Mouse (Mus musculus): ENCODE data around the gene Fgr. TPM values are rescaled to one million over a fixed set of nuclear protein-coding genes. Genes with fewer than 3 reads are reported as not detected.

Fgr gene
- polyA plus RNA-seq, 1 experiment from 2014 or later: 0.85 TPM

DNA sequence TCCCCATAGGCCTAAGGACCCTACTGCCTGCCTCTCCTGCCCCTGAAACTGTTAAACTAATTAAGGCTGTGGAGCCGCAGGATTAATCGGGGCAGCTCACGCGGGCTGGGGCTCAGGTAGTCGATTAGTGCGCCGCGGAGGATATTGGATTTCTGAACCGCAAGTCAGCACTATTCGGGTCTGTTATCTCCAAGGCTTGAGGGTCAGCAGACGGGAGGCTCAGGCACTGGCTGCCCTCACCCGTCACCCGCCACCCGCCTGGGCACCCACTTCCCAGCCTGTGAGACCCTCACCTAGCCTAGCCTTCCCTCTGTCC, 77.6 kb downstream of the Fgr start:
- no peaks in the 10 kb centered on the region for H3K27me3 ChIP-seq (replicated peaks; ENCODE audit: control insufficient read depth, insufficient read depth, low read length)
- H3K27ac ChIP-seq (replicated peaks; ENCODE audit: low read depth, low read length): peak overlapping the region; percentile 88
- ATAC-seq (ENCODE audit: low read depth): no peak
- peaks cover 92% of the 10 kb centered on the region for H3K4me1 ChIP-seq (ENCODE audit: control insufficient read depth, insufficient read depth, low read length)
- no peaks in the 10 kb centered on the region for H3K9me3 ChIP-seq (ENCODE audit: control insufficient read depth, low read length)
- no peak overlapping the region for H3K4me3 ChIP-seq (ENCODE audit: low read depth, low read length)
- WGBS: 37% methylated on average over 9 of the region's 14 CpGs
- no peak for DNase-seq (ENCODE audit: low spot score)
- peak overlapping the region; percentile 44 for H3K4me2 ChIP-seq (ENCODE audit: low read depth, low read length)
- peaks cover 20% of the 10 kb centered on the region for H3K36me3 ChIP-seq (ENCODE audit: control insufficient read depth, insufficient read depth, low read length)
- H3K9ac ChIP-seq (ENCODE audit: low read depth, low read length): peak overlapping the region; percentile 49

Other genes starting within 250 kb of the Fgr start
- 6.9 and 9.4 TPM in 2 replicates for gene Xkr8, start 241.5 kb upstream of the Fgr start, polyA plus RNA-seq (2014; fragmentation: Nextera tagmentation; extraction: Ambion mirVana)
- gene Smpdl3b, start 216.8 kb upstream of the Fgr start, polyA plus RNA-seq (2014; fragmentation: Nextera tagmentation; extraction: Ambion mirVana): 6.7 and 7.9 TPM in 2 replicates
- gene Rpa2, start 205.8 kb upstream of the Fgr start, polyA plus RNA-seq (2014; fragmentation: Nextera tagmentation; extraction: Ambion mirVana): 94.9 and 109 TPM in 2 replicates
- 1.3 and 2.1 TPM in 2 replicates for gene Themis2, start 177.7 kb upstream of the Fgr start, polyA plus RNA-seq (2014; fragmentation: Nextera tagmentation; extraction: Ambion mirVana)
- gene Ppp1r8, start 130.9 kb upstream of the Fgr start, polyA plus RNA-seq (2014; fragmentation: Nextera tagmentation; extraction: Ambion mirVana): 61.3 and 67.9 TPM in 2 replicates
- gene Stx12, start 89.6 kb upstream of the Fgr start, polyA plus RNA-seq (2014; fragmentation: Nextera tagmentation; extraction: Ambion mirVana): 69.2 and 73.2 TPM in 2 replicates
- 47.3 and 54.4 TPM in 2 replicates for gene Fam76a, start 51.5 kb upstream of the Fgr start, polyA plus RNA-seq (2014; fragmentation: Nextera tagmentation; extraction: Ambion mirVana)
- gene Ahdc1, start 37.2 kb downstream of the Fgr start, polyA plus RNA-seq (2014; fragmentation: Nextera tagmentation; extraction: Ambion mirVana): 11.0 and 11.7 TPM in 2 replicates
- gene Wasf2, start 156.4 kb downstream of the Fgr start, polyA plus RNA-seq (2014; fragmentation: Nextera tagmentation; extraction: Ambion mirVana): 83.4 and 92.4 TPM in 2 replicates
- gene Cd164l2, start 238.0 kb downstream of the Fgr start, polyA plus RNA-seq (2014; fragmentation: Nextera tagmentation; extraction: Ambion mirVana): 2.5 and 3.8 TPM in 2 replicates
- gene Gpr3, start 238.4 kb downstream of the Fgr start, polyA plus RNA-seq (2014; fragmentation: Nextera tagmentation; extraction: Ambion mirVana): 0.18 and 0.19 TPM in 2 replicates

Data from embryonic facial prominence, embryonic 14.5 days (tissue).